ENCODE assay signal across 17 mouse cellular contexts in genomic region chr2:167792753-167793152, GRCm38 (mm10).
"Had no signal": no experiment of that assay in that cellular context is flagged by ENCODE, and none has a peak within 500 bp of the region (broad histone marks: within the 10 kb centered on the region; RNA-seq: fewer than 3 reads in every experiment).

No protein-coding gene starts in this region.

- H3K27me3 ChIP-seq: intestine, embryonic 15.5 days; limb, embryonic 12.5 days; limb, embryonic 15.5 days; midbrain, embryonic 12.5 days; midbrain, embryonic 15.5 days; neural tube, embryonic 13.5 days had no signal

- ATAC-seq: intestine, embryonic 15.5 days; liver, postnatal 0 days; lung, postnatal 0 days; midbrain, embryonic 15.5 days had no signal

- H3K9ac ChIP-seq: intestine, embryonic 15.5 days; limb, embryonic 12.5 days; limb, embryonic 15.5 days; liver, embryonic 14.5 days; liver, postnatal 0 days; lung, embryonic 14.5 days; midbrain, embryonic 12.5 days; midbrain, embryonic 15.5 days; neural tube, embryonic 13.5 days had no signal

- H3K4me2 ChIP-seq: intestine, embryonic 15.5 days; limb, embryonic 12.5 days; limb, embryonic 15.5 days; liver, embryonic 11.5 days; lung, embryonic 14.5 days; midbrain, embryonic 12.5 days; midbrain, embryonic 15.5 days; neural tube, embryonic 13.5 days had no signal

- H3K4me3 ChIP-seq: intestine, embryonic 15.5 days; limb, embryonic 12.5 days; limb, embryonic 15.5 days; midbrain, embryonic 12.5 days; midbrain, embryonic 15.5 days; neural tube, embryonic 13.5 days had no signal

- H3K9me3 ChIP-seq: intestine, embryonic 15.5 days; limb, embryonic 12.5 days; limb, embryonic 15.5 days; midbrain, embryonic 12.5 days; midbrain, embryonic 15.5 days; neural tube, embryonic 13.5 days had no signal

- H3K4me1 ChIP-seq: midbrain, embryonic 12.5 days; midbrain, embryonic 15.5 days had no signal

- H3K27ac ChIP-seq: intestine, embryonic 15.5 days; limb, embryonic 12.5 days; limb, embryonic 15.5 days; liver, embryonic 14.5 days; macrophage; midbrain, embryonic 12.5 days; midbrain, embryonic 15.5 days; neural tube, embryonic 13.5 days had no signal

- H3K36me3 ChIP-seq: intestine, embryonic 15.5 days; limb, embryonic 12.5 days; limb, embryonic 15.5 days; midbrain, embryonic 12.5 days; midbrain, embryonic 15.5 days; neural tube, embryonic 13.5 days had no signal

- DNase-seq: left cerebral cortex, postnatal 4 days; liver, postnatal 0 days; lung, embryonic 14.5 days; right cerebral cortex, postnatal 14 days; right cerebral cortex, postnatal 4 days; thymus, adult 18-20 months; thymus, postnatal 36 days had no signal
